In the genomic region with DNA sequence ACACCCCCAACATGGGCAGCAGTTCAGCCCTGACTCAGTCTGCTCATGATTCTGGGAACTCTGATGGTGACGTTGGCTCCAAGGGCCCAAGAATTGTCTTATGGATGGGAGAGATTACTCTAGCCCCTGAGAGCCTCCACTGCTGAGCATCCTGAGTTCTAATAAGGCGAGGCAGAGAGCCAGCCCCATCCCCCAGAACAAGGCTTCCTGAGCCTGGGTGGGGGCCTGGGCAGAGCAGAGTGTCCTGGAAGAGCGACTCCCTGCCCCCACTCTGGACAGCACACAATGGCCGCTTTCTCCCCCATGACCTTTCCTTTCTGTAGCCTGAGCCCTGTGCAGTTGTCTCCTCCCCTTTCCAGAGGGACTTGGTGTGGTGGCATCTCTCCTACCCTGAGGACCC, we compare ENCODE assay signal across 9 mouse cellular contexts. TPM values are rescaled to one million over a fixed set of nuclear protein-coding genes. Genes with fewer than 3 reads are reported as not detected.
DNase-seq lines count a peak whose midpoint lies in the region; ATAC-seq and TF ChIP-seq lines count a peak whose summit lies in the region.
"Had no signal": no experiment of that assay in that cellular context is flagged by ENCODE, and none has a peak within 500 bp of the region (broad histone marks: within the 10 kb centered on the region; RNA-seq: fewer than 3 reads in every experiment).

No protein-coding gene starts in this region.

- peaks cover 7% of the 10 kb centered on the region for H3K4me1 ChIP-seq in liver, adult 2 months (ENCODE audit: control insufficient read depth, insufficient read depth, low read length)
- peaks cover 59% of the 10 kb centered on the region for H3K4me1 ChIP-seq in heart, embryonic 12.5 days (replicated peaks)
- H3K4me1 ChIP-seq in limb, embryonic 11.5 days (ENCODE audit: control insufficient read depth, insufficient read depth, low read length): peaks cover 31% of the 10 kb centered on the region
- peaks cover 69% of the 10 kb centered on the region for H3K4me1 ChIP-seq in neural tube, embryonic 13.5 days (replicated peaks)

- no peak for TF ChIP-seq POLR2A in liver, adult 2 months (IDR thresholded peaks at IDR 0.05; ENCODE audit: extremely low read depth, insufficient read depth, low read length)

- no peak for TF ChIP-seq CTCF in liver, adult 2 months (IDR thresholded peaks at IDR 0.05; ENCODE audit: low read depth, low read length)

- H3K9ac ChIP-seq in liver, adult 2 months (ENCODE audit: low read depth, low read length): no peak overlapping the region
- H3K9ac ChIP-seq in heart, embryonic 12.5 days: peak overlapping the region; percentile 36
- H3K9ac ChIP-seq in limb, embryonic 11.5 days (ENCODE audit: low read length): no peak overlapping the region
- H3K9ac ChIP-seq in neural tube, embryonic 13.5 days: peak overlapping the region; percentile 35; the same call in 1 of the 2 replicates

- H3K27ac ChIP-seq in liver, adult 2 months (replicated peaks; ENCODE audit: insufficient read depth, low read depth, low read length): peak overlapping the region; percentile 23; the same call in 1 of the 2 replicates
- peak overlapping the region; percentile 94 for H3K27ac ChIP-seq in heart, embryonic 12.5 days (ENCODE audit: poor library complexity, severe bottlenecking)
- H3K27ac ChIP-seq in limb, embryonic 11.5 days (replicated peaks; ENCODE audit: low read depth, low read length): 0 out of 2 replicates have a peak overlapping the region, but pooled peaks have one; percentile 15
- peak overlapping the region; percentile 42 for H3K27ac ChIP-seq in neural tube, embryonic 13.5 days (replicated peaks)

- DNase-seq in liver, adult 2 months (ENCODE audit: extremely low read depth, low read depth, low spot score): no peak
- DNase-seq in liver: no peak
- no peak for DNase-seq in limb, embryonic 11.5 days (ENCODE audit: low spot score)
- no peak for DNase-seq in adrenal gland, postnatal 25 days
- no peak for DNase-seq in spleen, postnatal 4 days (ENCODE audit: low spot score in 2 of 2)

- no peaks in the 10 kb centered on the region for H3K9me3 ChIP-seq in heart, embryonic 12.5 days (replicated peaks)
- H3K9me3 ChIP-seq in limb, embryonic 11.5 days (ENCODE audit: control insufficient read depth, low read length): no peaks in the 10 kb centered on the region
- no peaks in the 10 kb centered on the region for H3K9me3 ChIP-seq in neural tube, embryonic 13.5 days

- no peaks in the 10 kb centered on the region for H3K36me3 ChIP-seq in liver, adult 2 months (ENCODE audit: control insufficient read depth, insufficient read depth, low read length)
- H3K36me3 ChIP-seq in heart, embryonic 12.5 days: peaks cover 36% of the 10 kb centered on the region
- H3K36me3 ChIP-seq in limb, embryonic 11.5 days (ENCODE audit: control insufficient read depth, insufficient read depth, low read length): peaks cover 5% of the 10 kb centered on the region; the same call in 1 of the 2 replicates
- H3K36me3 ChIP-seq in neural tube, embryonic 13.5 days: peaks cover 32% of the 10 kb centered on the region

- peak overlapping the region; percentile 26 for H3K4me2 ChIP-seq in heart, embryonic 12.5 days
- H3K4me2 ChIP-seq in limb, embryonic 11.5 days (ENCODE audit: low read depth, severe bottlenecking): no peak overlapping the region
- 0 out of 2 replicates have a peak overlapping the region, but pooled peaks have one; percentile 7 for H3K4me2 ChIP-seq in neural tube, embryonic 13.5 days

- 76% methylated on average over 4 of the region's 4 CpGs for WGBS in liver, adult 2 months
- 25% methylated on average over 4 of the region's 4 CpGs for WGBS in heart, embryonic 12.5 days
- 44% methylated on average over 4 of the region's 4 CpGs for WGBS in limb, embryonic 11.5 days
- 28% methylated on average over 4 of the region's 4 CpGs for WGBS in neural tube, embryonic 13.5 days

- 0 out of 2 replicates have a peak, but pooled peaks have one; percentile 13 for ATAC-seq in heart, embryonic 12.5 days (ENCODE audit: insufficient number of reproducible peaks, low FRiP score)
- no peak for ATAC-seq in limb, embryonic 11.5 days (ENCODE audit: insufficient number of reproducible peaks, low FRiP score, low TSS enrichment, low read depth)
- no peak for ATAC-seq in neural tube, embryonic 13.5 days (ENCODE audit: low read depth)
- no peak for ATAC-seq in cerebellum, adult (ENCODE audit: insufficient number of reproducible peaks, low FRiP score, low TSS enrichment)

- no peak overlapping the region for H3K4me3 ChIP-seq in liver, adult 2 months (ENCODE audit: insufficient read depth, low read depth, low read length)
- H3K4me3 ChIP-seq in heart, embryonic 12.5 days: no peak overlapping the region
- no peak overlapping the region for H3K4me3 ChIP-seq in limb, embryonic 11.5 days (ENCODE audit: low read depth, low read length)
- no peak overlapping the region for H3K4me3 ChIP-seq in neural tube, embryonic 13.5 days

- peaks cover 11% of the 10 kb centered on the region for H3K79me2 ChIP-seq in liver, adult 2 months (ENCODE audit: control insufficient read depth, insufficient read depth, low read length)

- no peaks in the 10 kb centered on the region for H3K27me3 ChIP-seq in liver, adult 2 months (ENCODE audit: control insufficient read depth, insufficient read depth, low read length)
- no peaks in the 10 kb centered on the region for H3K27me3 ChIP-seq in heart, embryonic 12.5 days (replicated peaks)
- H3K27me3 ChIP-seq in limb, embryonic 11.5 days (ENCODE audit: control insufficient read depth, insufficient read depth, low read length): no peaks in the 10 kb centered on the region
- no peaks in the 10 kb centered on the region for H3K27me3 ChIP-seq in neural tube, embryonic 13.5 days

RNA-seq across cellular contexts. Expression of gene Git1, which starts 4.5 kb away (rescaled TPM):
- 2.8 and 4.4 TPM in 2 replicates for total RNA-seq in liver, adult 2 months (2014; rRNA removed)
- polyA plus RNA-seq in liver, adult 2 months (2012; rRNA removed): 8.9 and 11.2 TPM in 2 replicates
- 9.3 and 10.2 TPM in 2 replicates for polyA plus RNA-seq in heart, embryonic 12.5 days (2016; fragmentation: Nextera tagmentation; extraction: Ambion mirVana)
- 16.4 and 17.0 TPM in 2 replicates for polyA plus RNA-seq in limb, embryonic 11.5 days (2014; fragmentation: Nextera tagmentation; extraction: Ambion mirVana)
- 11.5 and 14.1 TPM in 2 replicates for polyA plus RNA-seq in neural tube, embryonic 13.5 days (2015; fragmentation: Nextera tagmentation; extraction: Ambion mirVana)
- 53.8 and 55.9 TPM in 2 replicates for total RNA-seq in adrenal gland, postnatal 25 days (2021)

RNA-seq across cellular contexts. Expression of gene Ankrd13b, which starts 8.4 kb away (rescaled TPM):
- total RNA-seq in liver, adult 2 months (2014; rRNA removed): 0.37 and 0.67 TPM in 2 replicates
- 4.8 and 8.0 TPM in 2 replicates for polyA plus RNA-seq in liver, adult 2 months (2012; rRNA removed)
- polyA plus RNA-seq in heart, embryonic 12.5 days (2016; fragmentation: Nextera tagmentation; extraction: Ambion mirVana): 3.7 and 4.8 TPM in 2 replicates
- 12.8 and 13.3 TPM in 2 replicates for polyA plus RNA-seq in limb, embryonic 11.5 days (2014; fragmentation: Nextera tagmentation; extraction: Ambion mirVana)
- 33.7 and 37.9 TPM in 2 replicates for polyA plus RNA-seq in neural tube, embryonic 13.5 days (2015; fragmentation: Nextera tagmentation; extraction: Ambion mirVana)
- total RNA-seq in adrenal gland, postnatal 25 days (2021): 7.7 and 8.7 TPM in 2 replicates

RNA-seq across cellular contexts. Expression of gene Abhd15, which starts 17.1 kb away (rescaled TPM):
- total RNA-seq in liver, adult 2 months (2014; rRNA removed): 43.0 and 44.8 TPM in 2 replicates
- 32.7 and 55.6 TPM in 2 replicates for polyA plus RNA-seq in liver, adult 2 months (2012; rRNA removed)
- 0.72 and 1.4 TPM in 2 replicates for polyA plus RNA-seq in heart, embryonic 12.5 days (2016; fragmentation: Nextera tagmentation; extraction: Ambion mirVana)
- polyA plus RNA-seq in limb, embryonic 11.5 days (2014; fragmentation: Nextera tagmentation; extraction: Ambion mirVana): 0.71 and 1.3 TPM in 2 replicates
- 2.6 and 2.9 TPM in 2 replicates for polyA plus RNA-seq in neural tube, embryonic 13.5 days (2015; fragmentation: Nextera tagmentation; extraction: Ambion mirVana)
- total RNA-seq in adrenal gland, postnatal 25 days (2021): 15.1 and 19.4 TPM in 2 replicates

RNA-seq across cellular contexts. Expression of gene Trp53i13, which starts 17.9 kb away (rescaled TPM):
- total RNA-seq in liver, adult 2 months (2014; rRNA removed): 1.5 and 1.6 TPM in 2 replicates
- polyA plus RNA-seq in liver, adult 2 months (2012; rRNA removed): 5.8 and 6.2 TPM in 2 replicates
- polyA plus RNA-seq in heart, embryonic 12.5 days (2016; fragmentation: Nextera tagmentation; extraction: Ambion mirVana): 29.4 and 30.2 TPM in 2 replicates
- 42.2 and 43.4 TPM in 2 replicates for polyA plus RNA-seq in limb, embryonic 11.5 days (2014; fragmentation: Nextera tagmentation; extraction: Ambion mirVana)
- 18.0 and 18.3 TPM in 2 replicates for polyA plus RNA-seq in neural tube, embryonic 13.5 days (2015; fragmentation: Nextera tagmentation; extraction: Ambion mirVana)
- 7.5 and 10.2 TPM in 2 replicates for total RNA-seq in adrenal gland, postnatal 25 days (2021)

RNA-seq across cellular contexts. Expression of gene Gm10392, which starts 21.1 kb away (rescaled TPM):
- total RNA-seq in liver, adult 2 months (2014; rRNA removed): not detected in 2 replicates
- not detected in 2 replicates for polyA plus RNA-seq in liver, adult 2 months (2012; rRNA removed)
- polyA plus RNA-seq in heart, embryonic 12.5 days (2016; fragmentation: Nextera tagmentation; extraction: Ambion mirVana): not detected in 2 replicates
- polyA plus RNA-seq in limb, embryonic 11.5 days (2014; fragmentation: Nextera tagmentation; extraction: Ambion mirVana): 0.17 TPM in 1 of 2 replicates, not detected in the other
- polyA plus RNA-seq in neural tube, embryonic 13.5 days (2015; fragmentation: Nextera tagmentation; extraction: Ambion mirVana): 0.15 TPM in 1 of 2 replicates, not detected in the other
- not detected in 2 replicates for total RNA-seq in adrenal gland, postnatal 25 days (2021)
- total RNA-seq: layer of hippocampus, adult 18-20 months had no signal

Comparison
In these comparisons a context has a peak if more than half of its experiments do, and no peak if none do; other contexts are left out.
1. H3K27ac ChIP-seq: peak in every context shown above with its lines; median percentile 94 in heart, embryonic 12.5 days; 42 in neural tube, embryonic 13.5 days; 23 in liver, adult 2 months; 15 in limb, embryonic 11.5 days.
2. H3K9ac ChIP-seq: peak in heart, embryonic 12.5 days (single experiment) and neural tube, embryonic 13.5 days (single experiment); none in liver, adult 2 months (single experiment) and limb, embryonic 11.5 days (single experiment).